Mouse (Mus musculus): Measurements from ENCODE around the gene Pkd1. TPM values are rescaled to one million over a fixed set of nuclear protein-coding genes. Genes with fewer than 3 reads are reported as not detected.

Gene Pkd1
- polyA plus RNA-seq, 1 experiment from 2014 or later: 12.9 TPM

DNA sequence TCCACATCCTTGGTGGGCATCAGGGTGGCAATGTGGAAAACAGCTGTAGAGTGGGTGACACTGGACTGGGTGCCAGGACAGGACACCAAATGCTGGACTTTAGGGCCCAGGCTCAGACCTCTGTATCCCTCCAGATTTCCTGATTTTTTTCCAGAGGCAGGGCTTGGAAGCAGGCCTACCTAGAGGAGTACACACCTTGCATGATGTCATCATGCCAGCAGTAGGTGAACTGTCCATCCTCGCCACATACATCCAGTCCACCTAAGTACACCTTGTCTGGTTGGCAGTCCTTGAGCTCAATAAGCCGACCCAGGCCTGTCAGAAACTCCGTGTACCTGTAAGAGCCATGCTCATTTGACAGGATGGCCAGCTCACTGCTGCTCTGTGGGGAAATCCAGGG is 48.4 kb downstream of the Pkd1 start:
- no peak overlapping the region for H3K4me2 ChIP-seq (ENCODE audit: low read length)
- WGBS: 86% methylated on average over 3 of the region's 3 CpGs

GRCm38 (mm10) chr17:24600502-24600901 is 50.9 kb downstream of the Pkd1 start:
- ATAC-seq: no peak
- H3K4me3 ChIP-seq (ENCODE audit: low read depth, low read length): no peak overlapping the region

More for the DNA sequence above, 48.4 kb downstream of the Pkd1 start:
- Histone ChIP-seq H3K36me3 (ENCODE audit: control insufficient read depth, insufficient read depth, low read length) (peaks cover 100% of the 10 kb centered on the region), H3K4me3 (ENCODE audit: low read depth, low read length) (no peak overlapping the region), H3K27me3 (replicated peaks; ENCODE audit: control insufficient read depth, insufficient read depth, low read length) (no peaks in the 10 kb centered on the region), H3K9me3 (replicated peaks; ENCODE audit: control insufficient read depth, low read length) (no peaks in the 10 kb centered on the region), H3K27ac (ENCODE audit: low read depth, low read length) (no peak overlapping the region), H3K9ac (ENCODE audit: low read length) (no peak overlapping the region), H3K4me1 (ENCODE audit: control insufficient read depth, insufficient read depth, low read length) (no peaks in the 10 kb centered on the region)
- DNase-seq (ENCODE audit: low spot score) (no peak), ATAC-seq (no peak)

DNA sequence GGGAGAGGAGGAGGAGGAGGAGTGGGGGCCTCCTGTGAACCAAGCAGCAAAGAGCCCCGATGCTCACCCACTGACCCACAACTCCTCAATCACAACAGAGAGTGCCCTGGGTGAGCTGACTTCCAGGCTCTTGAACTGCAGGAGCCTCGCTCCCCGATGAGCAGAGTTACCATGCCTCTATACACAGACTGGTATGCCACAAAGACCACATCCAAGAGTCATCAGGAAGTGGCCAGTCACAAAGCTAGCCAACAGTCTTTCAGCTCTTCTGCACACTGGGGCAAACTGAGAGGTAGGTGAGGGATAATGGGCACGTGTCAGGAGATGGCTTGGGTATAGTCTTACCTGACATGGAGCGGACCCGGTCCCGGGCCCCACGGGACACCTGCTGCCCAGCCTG is 54.3 kb downstream of the Pkd1 start:
- no peak for DNase-seq (ENCODE audit: low spot score)
- peaks cover 98% of the 10 kb centered on the region for H3K36me3 ChIP-seq (ENCODE audit: control insufficient read depth, insufficient read depth, low read length)
- H3K9me3 ChIP-seq (replicated peaks; ENCODE audit: control insufficient read depth, low read length): no peaks in the 10 kb centered on the region

More at GRCm38 (mm10) chr17:24600502-24600901, 50.9 kb downstream of the Pkd1 start:
- H3K4me1 ChIP-seq (ENCODE audit: control insufficient read depth, insufficient read depth, low read length): no peaks in the 10 kb centered on the region
- no peak overlapping the region for H3K9ac ChIP-seq (ENCODE audit: low read length)
- DNase-seq (ENCODE audit: low spot score): no peak
- H3K27ac ChIP-seq (ENCODE audit: low read depth, low read length): no peak overlapping the region
- 98% methylated on average over 4 of the region's 4 CpGs for WGBS
- H3K27me3 ChIP-seq (replicated peaks; ENCODE audit: control insufficient read depth, insufficient read depth, low read length): no peaks in the 10 kb centered on the region
- H3K36me3 ChIP-seq (ENCODE audit: control insufficient read depth, insufficient read depth, low read length): peaks cover 97% of the 10 kb centered on the region
- no peaks in the 10 kb centered on the region for H3K9me3 ChIP-seq (replicated peaks; ENCODE audit: control insufficient read depth, low read length)
- H3K4me2 ChIP-seq (ENCODE audit: low read length): no peak overlapping the region

DNA sequence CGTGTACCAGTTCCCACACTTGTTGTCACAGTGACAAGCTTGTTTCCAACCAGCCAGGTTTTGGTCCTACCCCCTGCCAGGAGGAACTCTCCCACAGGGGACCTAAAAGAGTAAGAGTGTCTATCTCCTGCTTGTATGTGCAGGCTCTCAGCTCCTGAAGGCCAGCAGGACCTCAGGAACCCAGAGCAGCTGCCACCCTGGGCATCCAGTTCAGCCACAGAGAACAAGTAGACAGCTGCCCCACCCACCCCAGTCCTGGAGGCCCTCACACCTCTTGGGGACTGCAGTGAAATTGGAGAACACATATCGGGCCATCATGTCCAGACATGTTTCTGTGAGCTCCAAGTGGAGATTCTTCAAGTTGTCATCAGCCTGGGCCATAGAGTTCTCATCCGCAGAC is 54.9 kb downstream of the Pkd1 start:
- Histone ChIP-seq H3K4me3 (ENCODE audit: low read depth, low read length) (no peak overlapping the region), H3K36me3 (ENCODE audit: control insufficient read depth, insufficient read depth, low read length) (peaks cover 94% of the 10 kb centered on the region), H3K27me3 (replicated peaks; ENCODE audit: control insufficient read depth, insufficient read depth, low read length) (no peaks in the 10 kb centered on the region), H3K9me3 (replicated peaks; ENCODE audit: control insufficient read depth, low read length) (no peaks in the 10 kb centered on the region), H3K27ac (ENCODE audit: low read depth, low read length) (no peak overlapping the region), H3K9ac (ENCODE audit: low read length) (no peak overlapping the region), H3K4me2 (ENCODE audit: low read length) (no peak overlapping the region), H3K4me1 (ENCODE audit: control insufficient read depth, insufficient read depth, low read length) (no peaks in the 10 kb centered on the region)
- WGBS: 94% methylated on average over 3 of the region's 3 CpGs
- ATAC-seq: no peak
- no peak for DNase-seq (ENCODE audit: low spot score)

More for the DNA sequence above, 54.3 kb downstream of the Pkd1 start:
- Histone ChIP-seq H3K4me2 (ENCODE audit: low read length) (no peak overlapping the region), H3K4me3 (ENCODE audit: low read depth, low read length) (no peak overlapping the region), H3K27me3 (replicated peaks; ENCODE audit: control insufficient read depth, insufficient read depth, low read length) (no peaks in the 10 kb centered on the region), H3K4me1 (ENCODE audit: control insufficient read depth, insufficient read depth, low read length) (no peaks in the 10 kb centered on the region), H3K27ac (ENCODE audit: low read depth, low read length) (no peak overlapping the region), H3K9ac (ENCODE audit: low read length) (no peak overlapping the region)
- 90% methylated on average over 8 of the region's 8 CpGs for WGBS
- ATAC-seq: no peak

- peaks cover 66% of the 10 kb centered on the region for H3K36me3 ChIP-seq (ENCODE audit: control insufficient read depth, insufficient read depth, low read length)
- DNase-seq (ENCODE audit: low spot score) (no peak), ATAC-seq (no peak)
- 92% methylated on average over 4 of the region's 4 CpGs for WGBS
- no peak overlapping the region for H3K27ac ChIP-seq (ENCODE audit: low read depth, low read length)
- no peak overlapping the region for H3K4me2 ChIP-seq (ENCODE audit: low read length)
- H3K9me3 ChIP-seq (replicated peaks; ENCODE audit: control insufficient read depth, low read length): no peaks in the 10 kb centered on the region
- H3K4me1 ChIP-seq (ENCODE audit: control insufficient read depth, insufficient read depth, low read length): no peaks in the 10 kb centered on the region
- no peak overlapping the region for H3K4me3 ChIP-seq (ENCODE audit: low read depth, low read length)
- H3K9ac ChIP-seq (ENCODE audit: low read length): no peak overlapping the region
- H3K27me3 ChIP-seq (replicated peaks; ENCODE audit: control insufficient read depth, insufficient read depth, low read length): no peaks in the 10 kb centered on the region
Measured at GRCm38 (mm10) chr17:24608370-24608769, 58.7 kb downstream of the Pkd1 start.

GRCm38 (mm10) chr17:24608874-24609273 is 59.2 kb downstream of the Pkd1 start:
- Histone ChIP-seq H3K36me3 (ENCODE audit: control insufficient read depth, insufficient read depth, low read length) (peaks cover 68% of the 10 kb centered on the region), H3K27ac (ENCODE audit: low read depth, low read length) (no peak overlapping the region), H3K9me3 (replicated peaks; ENCODE audit: control insufficient read depth, low read length) (no peaks in the 10 kb centered on the region), H3K4me2 (ENCODE audit: low read length) (no peak overlapping the region), H3K27me3 (replicated peaks; ENCODE audit: control insufficient read depth, insufficient read depth, low read length) (no peaks in the 10 kb centered on the region), H3K4me1 (ENCODE audit: control insufficient read depth, insufficient read depth, low read length) (no peaks in the 10 kb centered on the region), H3K9ac (ENCODE audit: low read length) (no peak overlapping the region), H3K4me3 (ENCODE audit: low read depth, low read length) (no peak overlapping the region)
- no peak for ATAC-seq
- WGBS: 96% methylated on average over 8 of the region's 8 CpGs
- no peak for DNase-seq (ENCODE audit: low spot score)

GRCm38 (mm10) chr17:24610711-24611110 is 61.1 kb downstream of the Pkd1 start:
- no peak for DNase-seq (ENCODE audit: low spot score)
- Histone ChIP-seq H3K4me2 (ENCODE audit: low read length) (no peak overlapping the region), H3K4me1 (ENCODE audit: control insufficient read depth, insufficient read depth, low read length) (no peaks in the 10 kb centered on the region), H3K27ac (ENCODE audit: low read depth, low read length) (no peak overlapping the region), H3K9ac (ENCODE audit: low read length) (no peak overlapping the region), H3K27me3 (replicated peaks; ENCODE audit: control insufficient read depth, insufficient read depth, low read length) (no peaks in the 10 kb centered on the region), H3K4me3 (ENCODE audit: low read depth, low read length) (no peak overlapping the region), H3K9me3 (replicated peaks; ENCODE audit: control insufficient read depth, low read length) (no peaks in the 10 kb centered on the region), H3K36me3 (ENCODE audit: control insufficient read depth, insufficient read depth, low read length) (peaks cover 68% of the 10 kb centered on the region)
- ATAC-seq: no peak
- WGBS: 92% methylated on average over 2 of the region's 2 CpGs

DNA sequence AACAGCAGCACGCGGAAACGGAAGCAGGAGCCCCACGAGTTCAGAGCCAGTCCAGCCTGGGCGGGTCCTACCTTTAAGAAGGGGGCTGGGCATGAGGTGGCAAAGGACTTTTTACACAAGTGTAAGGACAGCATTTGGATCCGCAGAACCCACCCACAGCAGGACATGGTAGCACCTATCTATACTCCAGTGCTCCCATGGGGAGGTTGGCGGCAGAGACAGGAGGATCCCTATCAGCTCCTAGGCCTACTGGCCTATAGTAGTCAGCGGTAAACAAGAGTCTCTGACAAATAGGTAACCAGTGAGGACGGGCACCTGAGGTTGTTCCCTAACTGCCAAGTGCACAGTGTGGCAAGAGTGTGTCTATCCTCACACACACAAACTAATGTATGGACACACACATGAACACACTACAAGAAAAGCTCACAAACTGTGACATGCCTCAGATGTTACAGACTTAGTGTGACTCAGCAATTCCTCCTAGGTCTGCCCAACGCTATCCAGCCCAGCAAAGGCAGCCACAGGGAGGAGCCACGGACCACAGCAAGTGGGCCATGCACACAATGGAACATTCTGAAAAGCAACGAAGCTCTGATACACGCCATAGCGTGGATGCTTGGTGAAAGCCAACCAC is 68.0 kb downstream of the Pkd1 start:
- Histone ChIP-seq H3K9me3 (replicated peaks; ENCODE audit: control insufficient read depth, low read length) (no peaks in the 10 kb centered on the region), H3K9ac (ENCODE audit: low read length) (no peak overlapping the region), H3K4me2 (ENCODE audit: low read length) (no peak overlapping the region), H3K36me3 (ENCODE audit: control insufficient read depth, insufficient read depth, low read length) (peaks cover 89% of the 10 kb centered on the region), H3K27ac (ENCODE audit: low read depth, low read length) (no peak overlapping the region), H3K4me1 (ENCODE audit: control insufficient read depth, insufficient read depth, low read length) (no peaks in the 10 kb centered on the region), H3K27me3 (replicated peaks; ENCODE audit: control insufficient read depth, insufficient read depth, low read length) (no peaks in the 10 kb centered on the region), H3K4me3 (ENCODE audit: low read depth, low read length) (no peak overlapping the region)
- WGBS: 88% methylated on average over 14 of the region's 14 CpGs
- DNase-seq (ENCODE audit: low spot score): no peak
- no peak for ATAC-seq

DNA sequence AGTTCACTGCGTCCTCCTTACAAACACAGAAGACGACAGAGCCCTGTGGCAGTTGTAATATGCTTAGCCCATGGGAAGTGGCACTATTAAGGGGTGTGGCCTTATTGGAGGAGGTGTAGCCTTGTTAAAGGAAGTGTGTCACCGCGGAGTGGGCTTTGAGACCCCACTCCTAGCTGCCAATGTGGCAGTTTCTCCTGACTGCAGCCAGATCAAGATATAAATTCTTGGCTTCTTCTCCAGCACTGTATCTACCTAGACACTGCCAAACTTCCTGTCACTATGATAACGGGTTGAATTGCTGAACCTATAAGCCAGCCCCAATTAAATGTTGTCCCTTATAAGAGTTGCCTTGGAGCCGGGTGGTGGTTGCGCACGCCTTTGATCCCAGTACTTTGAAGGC is 75.8 kb downstream of the Pkd1 start:
- 93% methylated on average over 8 of the region's 8 CpGs for WGBS
- no peak for ATAC-seq

More for the DNA sequence above, 75.8 kb downstream of the Pkd1 start:
- DNase-seq (ENCODE audit: low spot score): no peak
- Histone ChIP-seq H3K9me3 (replicated peaks; ENCODE audit: control insufficient read depth, low read length) (no peaks in the 10 kb centered on the region), H3K9ac (ENCODE audit: low read length) (no peak overlapping the region), H3K4me3 (ENCODE audit: low read depth, low read length) (no peak overlapping the region), H3K36me3 (ENCODE audit: control insufficient read depth, insufficient read depth, low read length) (peaks cover 95% of the 10 kb centered on the region), H3K27me3 (replicated peaks; ENCODE audit: control insufficient read depth, insufficient read depth, low read length) (no peaks in the 10 kb centered on the region), H3K4me1 (ENCODE audit: control insufficient read depth, insufficient read depth, low read length) (no peaks in the 10 kb centered on the region), H3K4me2 (ENCODE audit: low read length) (no peak overlapping the region), H3K27ac (ENCODE audit: low read depth, low read length) (no peak overlapping the region)
